In genomic region chr17:7168961-7169626, GRCm38 (mm10) we compare ENCODE assay signal across 7 mouse cellular contexts. TPM values are rescaled to one million over a fixed set of nuclear protein-coding genes. Genes with fewer than 3 reads are reported as not detected.
A peak's percentile ranks its signal among the peaks of the same experiment; 100 is the strongest.
DNase-seq lines count a peak whose midpoint lies in the region; ATAC-seq lines count a peak whose summit lies in the region.

No protein-coding gene starts in this region.

- H3K27me3 ChIP-seq in hindbrain, embryonic 15.5 days = no peaks in the 10 kb centered on the region
- H3K27me3 ChIP-seq in midbrain, embryonic 13.5 days = no peaks in the 10 kb centered on the region

- H3K4me2 ChIP-seq in hindbrain, embryonic 15.5 days = peak overlapping the region; percentile 74
- peak overlapping the region; percentile 88 for H3K4me2 ChIP-seq in midbrain, embryonic 13.5 days (replicated peaks)

- peak; percentile 44 for ATAC-seq in hindbrain, embryonic 15.5 days (ENCODE audit: low FRiP score, low read depth)
- peak; percentile 72 for ATAC-seq in midbrain, embryonic 13.5 days

- WGBS in hindbrain, embryonic 15.5 days = 9% methylated on average over 15 of the region's 15 CpGs
- 9% methylated on average over 15 of the region's 15 CpGs for whole genome bisulfite sequencing in midbrain, embryonic 13.5 days

- H3K4me1 ChIP-seq in hindbrain, embryonic 15.5 days (replicated peaks) = peaks cover 25% of the 10 kb centered on the region
- H3K4me1 ChIP-seq in midbrain, embryonic 13.5 days (replicated peaks) = peaks cover 45% of the 10 kb centered on the region

- no peaks in the 10 kb centered on the region for H3K36me3 ChIP-seq in hindbrain, embryonic 15.5 days
- no peaks in the 10 kb centered on the region for H3K36me3 ChIP-seq in midbrain, embryonic 13.5 days

- DNase-seq in MN1 (ENCODE audit: low spot score) (peak; percentile 86), liver (peak; percentile 42)
- DNase-seq in adrenal gland, postnatal 36 days = peak; percentile 86 to 87
- peak; percentile 61 for DNase-seq in gastrocnemius, adult 18-20 months (ENCODE audit: low spot score)
- peak; percentile 69 for DNase-seq in testis, postnatal 14 days (ENCODE audit: low spot score)

- peak overlapping the region; percentile 71 for H3K4me3 ChIP-seq in hindbrain, embryonic 15.5 days
- H3K4me3 ChIP-seq in midbrain, embryonic 13.5 days (replicated peaks) = peak overlapping the region; percentile 83

- no peaks in the 10 kb centered on the region for H3K9me3 ChIP-seq in hindbrain, embryonic 15.5 days
- no peaks in the 10 kb centered on the region for H3K9me3 ChIP-seq in midbrain, embryonic 13.5 days

- H3K27ac ChIP-seq in hindbrain, embryonic 15.5 days (replicated peaks) = peak overlapping the region; percentile 88
- peak overlapping the region; percentile 94 for H3K27ac ChIP-seq in midbrain, embryonic 13.5 days

- peak overlapping the region; percentile 38 for H3K9ac ChIP-seq in hindbrain, embryonic 15.5 days
- peak overlapping the region; percentile 64 for H3K9ac ChIP-seq in midbrain, embryonic 13.5 days (replicated peaks)

RNA-seq across cellular contexts. Expression of gene Rps6ka2, which starts 0.8 kb away (rescaled TPM):
- 10 to 100 TPM; 10.3 to 17.6 TPM for total RNA-seq in adrenal gland, postnatal 36 days (2021)
- 100 to 1,000 TPM in 1 of 2 experiments, 10 to 100 TPM in 1; 93.6 to 103 TPM for total RNA-seq in gastrocnemius, adult 18-20 months (2021)
- 21.9 and 22.5 TPM in 2 replicates for polyA plus RNA-seq in hindbrain, embryonic 15.5 days (2015; fragmentation: Nextera tagmentation; extraction: Ambion mirVana)
- 20.8 and 21.6 TPM in 2 replicates for polyA plus RNA-seq in midbrain, embryonic 13.5 days (2015; fragmentation: Nextera tagmentation; extraction: Ambion mirVana)

Comparison
In these comparisons a context has a peak if more than half of its experiments do, and no peak if none do; other contexts are left out.
1. Peak in every context shown above with its lines: DNase-seq, ATAC-seq, H3K4me3 ChIP-seq and H3K27ac ChIP-seq.
2. RNA of gene Rps6ka2, which starts 0.8 kb away (total RNA-seq): 93.6 to 103 TPM in gastrocnemius, adult 18-20 months; 10.3 to 17.6 TPM in adrenal gland, postnatal 36 days; every median in the first group is over 4 times any median in the second.